Mouse (Mus musculus) liver, adult 2 months (tissue): Measurements from ENCODE around the gene Rnase2b. TPM values are rescaled to one million over a fixed set of nuclear protein-coding genes. Genes with fewer than 3 reads are reported as not detected.
"Not testable (repeated sequence)": the region's sequence is repeated elsewhere in the genome, so short reads cannot be mapped to it uniquely, and the experiment has no call there.

ENCODE experiments used
- DNase-seq: peaks from one replicate; pipeline ENCODE4 v3.0.0-alpha.2; 2011; ENCODE audit warnings: low read depth, low spot score; ENCODE audit errors: extremely low read depth
- H3K27ac ChIP-seq: fragments of 200-500 bp; replicated peaks from 2 replicates; pipeline ENCODE4 v1.5.1; 2012; ENCODE audit warnings: low read depth, mild to moderate bottlenecking, control low read depth, inconsistent platforms, low read length; ENCODE audit not compliant: insufficient read depth
- H3K27me3 ChIP-seq: fragments of 200-500 bp; 2 replicates; pipeline ENCODE4 v1.6.1; 2012; ENCODE audit warnings: mild to moderate bottlenecking, moderate library complexity, low read length, inconsistent platforms; ENCODE audit not compliant: control insufficient read depth, insufficient read depth
- H3K36me3 ChIP-seq: fragments of 200-500 bp; 2 replicates; pipeline ENCODE4 v1.6.1; 2012; ENCODE audit warnings: low read length, inconsistent platforms; ENCODE audit not compliant: control insufficient read depth, insufficient read depth
- H3K4me1 ChIP-seq: fragments of 200-500 bp; 2 replicates; pipeline ENCODE4 v1.6.1; 2011; ENCODE audit warnings: low read length; ENCODE audit not compliant: control insufficient read depth, insufficient read depth
- H3K4me3 ChIP-seq: fragments of 200-500 bp; 2 replicates; pipeline ENCODE4 v1.5.1; 2011; ENCODE audit warnings: low read depth, mild to moderate bottlenecking, control low read depth, low read length, moderate library complexity; ENCODE audit not compliant: insufficient read depth
- H3K79me2 ChIP-seq: fragments of 200-500 bp; 2 replicates; pipeline ENCODE4 v1.6.1; 2012; ENCODE audit warnings: inconsistent platforms, mild to moderate bottlenecking, low read length, moderate library complexity; ENCODE audit not compliant: control insufficient read depth, insufficient read depth
- H3K9ac ChIP-seq: fragments of 200-500 bp; 2 replicates; pipeline ENCODE4 v1.6.1; 2012; ENCODE audit warnings: low read depth, mild to moderate bottlenecking, control low read depth, inconsistent platforms, low read length
- CTCF ChIP-seq: fragments of 200-500 bp; IDR thresholded peaks from 2 replicates; pipeline ENCODE4 v1.5.1; 2011; ENCODE audit warnings: low read depth, low read length, control low read depth
- POLR2A ChIP-seq: fragments of 200-500 bp; IDR thresholded peaks from 2 replicates; pipeline ENCODE4 v1.6.1; 2011; ENCODE audit warnings: low read length, control low read depth; ENCODE audit not compliant: insufficient read depth; ENCODE audit errors: extremely low read depth
- WGBS: fragments of 180-500 bp; shearing (Covaris S2); methylation state at CpG from one replicate; pipeline ENCODE4 v1.1.7; 2018; 5-methylcytosine and 5-hydroxymethylcytosine counted together
- polyA plus RNA-seq: library from polyadenylated mRNA; depleted of rRNA; stranded (reverse); fragments of >200 nt; gene quantifications from 2 replicates; pipeline ENCODE4 v1.2.3, GENCODE M21; 2012
- total RNA-seq: library from RNA; depleted of rRNA; stranded (reverse); fragments of >200 nt; gene quantifications from 2 replicates; pipeline ENCODE4 v1.2.3, GENCODE M21; 2014

Rnase2b gene
- total and polyA plus RNA-seq, 2 experiments: not detected

DNA sequence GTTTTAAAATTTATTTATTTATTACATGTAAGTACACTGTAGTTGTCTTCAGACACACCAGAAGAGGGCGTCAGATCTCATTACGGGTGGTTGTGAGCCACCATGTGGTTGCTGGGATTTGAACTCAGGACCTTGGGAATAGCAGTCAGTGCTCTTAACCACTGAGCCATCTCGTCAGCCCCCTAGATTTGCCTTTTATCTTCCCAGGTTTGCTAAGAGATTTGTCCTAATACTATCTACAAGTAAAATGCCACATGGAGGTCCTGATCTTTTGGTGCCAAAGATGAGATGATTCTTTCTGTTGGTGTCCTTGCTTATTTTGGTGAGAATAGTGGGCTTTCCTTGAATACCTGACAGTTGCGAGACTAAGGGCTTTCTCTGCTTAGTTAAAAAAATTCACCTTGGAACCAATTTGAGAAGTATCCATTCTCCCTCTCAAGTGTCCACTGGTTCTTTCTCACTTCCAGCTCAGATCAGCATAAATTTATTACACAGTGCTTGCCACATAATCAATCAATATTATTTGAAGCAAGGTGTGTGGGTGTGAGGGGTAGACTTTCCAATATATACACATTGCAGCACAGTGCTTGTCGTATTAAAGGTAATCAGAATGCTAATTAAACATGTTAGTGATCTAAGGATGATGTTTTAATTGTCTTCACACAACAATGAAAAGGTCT lies 5.9 kb upstream of the Rnase2b start:
- H3K4me1 ChIP-seq: no peaks in the 10 kb centered on the region
- DNase-seq: no peak
- H3K79me2 ChIP-seq: no peaks in the 10 kb centered on the region
- 81% methylated on average over 5 of the region's 5 CpGs for WGBS
- no peaks in the 10 kb centered on the region for H3K27me3 ChIP-seq
- H3K9ac ChIP-seq: no peak overlapping the region
- H3K36me3 ChIP-seq: no peaks in the 10 kb centered on the region
- H3K27ac ChIP-seq: no peak overlapping the region
- no peak overlapping the region for H3K4me3 ChIP-seq
- TF ChIP-seq CTCF (no peak), POLR2A (no peak)

DNA sequence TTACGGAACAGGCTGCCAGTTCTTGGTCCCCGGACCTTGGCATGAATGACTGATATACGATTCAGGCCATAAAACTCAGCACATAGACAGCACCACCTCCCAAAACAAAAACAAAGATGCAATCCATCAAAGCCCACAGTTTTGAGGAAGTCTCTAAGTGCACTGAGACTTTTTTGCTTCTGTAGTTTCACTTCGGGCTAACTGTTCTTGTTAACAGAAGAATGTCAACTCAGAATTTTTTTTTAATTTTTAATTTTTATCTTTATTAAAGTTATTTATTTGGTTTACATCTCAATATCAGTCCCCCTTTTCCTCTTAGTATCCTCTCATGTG lies 5.4 kb upstream of the Rnase2b start:
- no peak for DNase-seq
- 73% methylated on average over 4 of the region's 4 CpGs for WGBS
- no peak for TF ChIP-seq CTCF
- TF ChIP-seq POLR2A: no peak
- no peaks in the 10 kb centered on the region for H3K4me1 ChIP-seq
- no peaks in the 10 kb centered on the region for H3K79me2 ChIP-seq
- H3K9ac ChIP-seq: no peak overlapping the region
- H3K36me3 ChIP-seq: no peaks in the 10 kb centered on the region
- no peak overlapping the region for H3K27ac ChIP-seq
- no peaks in the 10 kb centered on the region for H3K27me3 ChIP-seq
- no peak overlapping the region for H3K4me3 ChIP-seq

DNA sequence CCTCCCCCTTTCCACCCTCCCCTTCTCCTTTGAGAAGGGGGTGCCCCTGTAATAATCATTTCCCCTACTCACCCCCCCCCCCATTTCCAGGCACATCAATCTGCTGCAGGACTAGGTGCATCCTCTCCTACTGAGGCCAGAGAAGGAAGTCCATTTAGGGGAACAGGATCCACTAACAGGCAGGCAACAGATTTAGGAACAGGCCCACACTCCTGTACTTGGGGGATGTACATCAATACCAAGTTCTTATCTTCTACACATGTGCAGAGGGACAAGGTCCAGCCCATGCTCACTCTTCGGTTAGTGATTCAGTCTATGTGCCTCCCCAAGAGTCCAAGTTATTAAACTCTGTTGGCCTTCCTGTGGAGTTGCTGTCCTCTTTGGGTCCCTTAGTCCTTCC lies 5.0 kb upstream of the Rnase2b start:
- no peak overlapping the region for H3K27ac ChIP-seq
- H3K79me2 ChIP-seq: no peaks in the 10 kb centered on the region
- DNase-seq: no peak
- no peaks in the 10 kb centered on the region for H3K36me3 ChIP-seq
- H3K9ac ChIP-seq: no peak overlapping the region
- H3K27me3 ChIP-seq: no peaks in the 10 kb centered on the region
- H3K4me3 ChIP-seq: no peak overlapping the region
- 76% methylated on average over 1 of the region's 1 CpGs for WGBS
- TF ChIP-seq POLR2A: no peak
- TF ChIP-seq CTCF: no peak
- no peaks in the 10 kb centered on the region for H3K4me1 ChIP-seq

DNA sequence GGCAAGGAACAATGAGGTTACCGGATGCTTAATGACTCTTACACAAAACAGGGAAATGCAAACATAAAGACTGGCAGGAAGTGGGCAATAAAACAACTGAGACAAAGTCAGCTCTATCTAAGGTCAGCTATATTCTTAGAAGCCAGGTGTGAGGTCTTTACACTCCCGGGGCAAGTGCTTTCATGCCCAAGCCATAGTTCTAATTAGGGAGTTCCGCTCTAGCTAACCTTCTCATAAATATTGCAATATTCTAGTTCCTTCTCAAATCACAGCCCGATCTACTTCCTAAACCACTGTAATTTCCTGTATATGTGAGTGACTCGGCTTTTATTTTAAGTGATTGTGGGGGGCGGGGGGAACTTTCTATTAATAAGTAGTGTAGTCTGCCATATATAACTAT lies 1.3 kb downstream of the Rnase2b start:
- not testable (repeated sequence) for H3K79me2 ChIP-seq, H3K4me1 ChIP-seq, H3K36me3 ChIP-seq, H3K4me3 ChIP-seq, H3K27me3 ChIP-seq, H3K9ac ChIP-seq, H3K27ac ChIP-seq
- peak; percentile 9 for DNase-seq
- WGBS: 85% methylated on average over 6 of the region's 6 CpGs

DNA sequence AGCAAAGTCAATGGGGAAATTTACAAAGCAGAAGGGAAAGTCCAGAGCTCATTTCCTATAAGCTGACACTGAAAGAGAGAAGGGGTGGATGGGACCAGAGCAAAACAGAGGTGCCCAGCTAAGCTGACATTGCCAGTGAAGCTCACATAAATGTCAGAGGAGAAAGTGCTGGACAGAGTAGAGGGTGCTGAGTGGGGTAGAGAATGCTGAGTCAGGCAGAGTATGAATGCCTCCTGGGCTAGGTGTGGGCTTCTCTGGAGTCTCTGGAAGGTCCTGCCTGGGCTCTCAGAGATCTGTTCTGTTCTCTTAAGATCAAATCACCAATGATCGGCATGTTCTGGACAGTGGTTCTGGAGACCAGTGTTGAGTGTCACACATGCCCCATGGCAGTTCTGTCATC lies 3.4 kb downstream of the Rnase2b start:
- WGBS: 100% methylated on average over 1 of the region's 1 CpGs
- Histone ChIP-seq H3K79me2 (no peaks in the 10 kb centered on the region), H3K4me3 (no peak overlapping the region), H3K4me1 (no peaks in the 10 kb centered on the region; the same call in 1 of the 2 replicates), H3K36me3 (no peaks in the 10 kb centered on the region), H3K9ac (no peak overlapping the region), H3K27ac (no peak overlapping the region), H3K27me3 (no peaks in the 10 kb centered on the region)
- TF ChIP-seq CTCF: no peak
- TF ChIP-seq POLR2A: no peak
- DNase-seq: no peak

DNA sequence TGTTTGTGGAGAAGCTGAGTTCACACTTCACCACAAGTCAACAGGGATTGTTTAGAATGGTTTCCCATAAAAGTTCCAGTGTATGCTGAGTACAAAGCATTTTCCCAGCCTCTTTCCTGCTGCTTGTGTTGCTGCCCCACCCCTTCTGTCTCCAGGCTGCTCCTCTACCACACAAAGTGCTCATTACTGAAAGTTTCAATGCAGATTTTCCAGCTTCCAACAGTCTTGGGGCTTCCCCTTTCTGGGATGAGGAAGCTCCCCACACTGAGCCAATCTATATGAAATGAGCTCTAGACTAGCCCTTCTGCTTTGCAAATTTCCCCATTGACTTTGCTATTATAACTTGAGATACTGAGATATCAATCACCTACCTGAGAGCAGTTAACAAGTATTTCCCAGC lies 4.0 kb downstream of the Rnase2b start:
- H3K79me2 ChIP-seq: no peaks in the 10 kb centered on the region
- DNase-seq: peak; percentile 3
- no peaks in the 10 kb centered on the region for H3K27me3 ChIP-seq
- H3K4me3 ChIP-seq: no peak overlapping the region
- H3K9ac ChIP-seq: no peak overlapping the region
- no peaks in the 10 kb centered on the region; the same call in 1 of the 2 replicates for H3K4me1 ChIP-seq
- H3K36me3 ChIP-seq: no peaks in the 10 kb centered on the region
- TF ChIP-seq POLR2A (no peak), CTCF (no peak)
- H3K27ac ChIP-seq: no peak overlapping the region
